Mouse (Mus musculus) MEL (cell line): ENCODE data around the gene Ptcra.

Experiments
- MYC ChIP-seq: IDR thresholded peaks from 2 replicates; pipeline ENCODE4 v1.6.1; 2011; ENCODE audit warnings: low read depth, mild to moderate bottlenecking, low read length, improper control_type of control experiment, moderate library complexity
- ZNF384 ChIP-seq: IDR thresholded peaks from 2 replicates; pipeline ENCODE4 v1.6.1; 2012; ENCODE audit warnings: low read depth, mild to moderate bottlenecking, inconsistent platforms, low read length, improper control_type of control experiment

- TF ChIP-seq ZNF384 (0 out of 2 replicates have a peak, but pooled peaks have one; percentile 23), MYC (peak; percentile 92)
Observed at GRCm38 (mm10) chr17:46751056-46751793, 12.3 kb downstream of the Ptcra start.
